Mouse (Mus musculus): ENCODE data around the gene Srp54a. TPM values are rescaled to one million over a fixed set of nuclear protein-coding genes. Genes with fewer than 3 reads are reported as not detected.
"Not testable (repeated sequence)": the region's sequence is repeated elsewhere in the genome, so short reads cannot be mapped to it uniquely, and the experiment has no call there.

The Srp54a gene
- polyA plus RNA-seq, 1 experiment from 2014 or later = 218 TPM

GRCm38 (mm10) chr12:55059812-55060211 is 20.2 kb upstream of the Srp54a start:
- 86% methylated on average over 3 of the region's 3 CpGs for WGBS
- no peak for ATAC-seq (ENCODE audit: low read depth)

DNA sequence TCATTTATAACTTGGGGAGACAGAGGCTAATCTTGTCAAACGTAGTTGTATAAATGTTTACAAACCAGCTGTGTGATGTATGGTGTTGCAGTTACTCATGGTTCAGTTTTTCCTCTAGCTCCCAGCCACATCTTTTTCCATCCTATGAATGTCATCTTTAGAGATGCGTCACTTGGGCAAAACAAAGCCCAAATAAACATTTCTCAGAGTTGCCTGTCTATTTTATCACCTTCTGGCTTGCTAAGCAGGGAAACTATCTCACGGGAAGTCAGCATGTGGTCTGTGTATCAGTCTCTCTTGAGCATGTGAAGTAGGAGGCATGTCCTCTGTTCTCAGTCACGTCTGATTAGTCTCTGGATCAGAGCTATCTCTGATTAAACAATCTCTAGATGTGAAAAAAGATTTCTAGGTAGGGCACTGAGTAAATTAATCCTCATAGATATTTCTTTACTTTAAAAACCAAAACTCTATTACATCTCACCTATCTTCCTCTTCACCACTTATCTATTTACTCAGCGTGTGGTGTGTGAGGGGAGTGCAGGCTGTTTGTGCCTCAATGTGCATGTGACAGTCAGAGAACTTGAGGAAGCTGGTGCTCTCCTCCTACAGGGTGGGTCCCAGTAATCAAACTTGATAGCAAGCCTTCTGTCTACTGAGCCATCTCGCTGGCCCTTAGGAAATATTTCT is 19.7 kb upstream of the Srp54a start:
- H3K4me3 ChIP-seq (ENCODE audit: low read depth, low read length) = no peak overlapping the region
- no peaks in the 10 kb centered on the region for H3K4me1 ChIP-seq (ENCODE audit: control insufficient read depth, insufficient read depth, low read length)
- no peaks in the 10 kb centered on the region for H3K36me3 ChIP-seq (ENCODE audit: control insufficient read depth, insufficient read depth, low read length)
- H3K9me3 ChIP-seq (ENCODE audit: control insufficient read depth, low read length) = no peaks in the 10 kb centered on the region
- H3K9ac ChIP-seq (replicated peaks; ENCODE audit: low read depth, low read length) = no peak overlapping the region
- H3K4me2 ChIP-seq (ENCODE audit: low read depth, low read length) = no peak overlapping the region
- ATAC-seq (ENCODE audit: low read depth) = no peak
- H3K27ac ChIP-seq (ENCODE audit: low read depth, low read length) = no peak overlapping the region
- H3K27me3 ChIP-seq (ENCODE audit: control insufficient read depth, insufficient read depth, low read length) = no peaks in the 10 kb centered on the region
- 84% methylated on average over 6 of the region's 6 CpGs for WGBS

More at GRCm38 (mm10) chr12:55059812-55060211, 20.2 kb upstream of the Srp54a start:
- Histone ChIP-seq H3K27ac (ENCODE audit: low read depth, low read length) (no peak overlapping the region), H3K4me2 (ENCODE audit: low read depth, low read length) (no peak overlapping the region), H3K27me3 (ENCODE audit: control insufficient read depth, insufficient read depth, low read length) (no peaks in the 10 kb centered on the region), H3K4me3 (ENCODE audit: low read depth, low read length) (no peak overlapping the region), H3K4me1 (ENCODE audit: control insufficient read depth, insufficient read depth, low read length) (no peaks in the 10 kb centered on the region), H3K9me3 (ENCODE audit: control insufficient read depth, low read length) (no peaks in the 10 kb centered on the region), H3K36me3 (ENCODE audit: control insufficient read depth, insufficient read depth, low read length) (no peaks in the 10 kb centered on the region), H3K9ac (replicated peaks; ENCODE audit: low read depth, low read length) (no peak overlapping the region)

GRCm38 (mm10) chr12:55061006-55061405 is 19.1 kb upstream of the Srp54a start:
- Histone ChIP-seq H3K4me3 (ENCODE audit: low read depth, low read length) (no peak overlapping the region), H3K9me3 (ENCODE audit: control insufficient read depth, low read length) (no peaks in the 10 kb centered on the region), H3K27ac (ENCODE audit: low read depth, low read length) (no peak overlapping the region), H3K4me2 (ENCODE audit: low read depth, low read length) (no peak overlapping the region), H3K4me1 (ENCODE audit: control insufficient read depth, insufficient read depth, low read length) (no peaks in the 10 kb centered on the region), H3K36me3 (ENCODE audit: control insufficient read depth, insufficient read depth, low read length) (no peaks in the 10 kb centered on the region), H3K9ac (replicated peaks; ENCODE audit: low read depth, low read length) (no peak overlapping the region), H3K27me3 (ENCODE audit: control insufficient read depth, insufficient read depth, low read length) (no peaks in the 10 kb centered on the region)
- ATAC-seq (ENCODE audit: low read depth) = no peak
- WGBS = 75% methylated on average over 10 of the region's 10 CpGs

- no peak for ATAC-seq (ENCODE audit: low read depth)
- Histone ChIP-seq H3K9me3 (ENCODE audit: control insufficient read depth, low read length) (no peaks in the 10 kb centered on the region), H3K27ac (ENCODE audit: low read depth, low read length) (no peak overlapping the region), H3K4me1 (ENCODE audit: control insufficient read depth, insufficient read depth, low read length) (no peaks in the 10 kb centered on the region), H3K27me3 (ENCODE audit: control insufficient read depth, insufficient read depth, low read length) (no peaks in the 10 kb centered on the region), H3K4me2 (ENCODE audit: low read depth, low read length) (no peak overlapping the region), H3K9ac (replicated peaks; ENCODE audit: low read depth, low read length) (no peak overlapping the region), H3K4me3 (ENCODE audit: low read depth, low read length) (no peak overlapping the region), H3K36me3 (ENCODE audit: control insufficient read depth, insufficient read depth, low read length) (no peaks in the 10 kb centered on the region)
- WGBS = 94% methylated on average over 1 of the region's 1 CpGs
Measured at GRCm38 (mm10) chr12:55062141-55062540, 17.9 kb upstream of the Srp54a start.

GRCm38 (mm10) chr12:55072495-55072894 is 7.6 kb upstream of the Srp54a start:
- Histone ChIP-seq H3K9me3 (ENCODE audit: control insufficient read depth, low read length) (no peaks in the 10 kb centered on the region), H3K36me3 (ENCODE audit: control insufficient read depth, insufficient read depth, low read length) (no peaks in the 10 kb centered on the region), H3K4me3 (ENCODE audit: low read depth, low read length) (no peak overlapping the region), H3K9ac (replicated peaks; ENCODE audit: low read depth, low read length) (no peak overlapping the region), H3K4me2 (ENCODE audit: low read depth, low read length) (no peak overlapping the region), H3K27ac (ENCODE audit: low read depth, low read length) (no peak overlapping the region), H3K27me3 (ENCODE audit: control insufficient read depth, insufficient read depth, low read length) (no peaks in the 10 kb centered on the region), H3K4me1 (ENCODE audit: control insufficient read depth, insufficient read depth, low read length) (no peaks in the 10 kb centered on the region)
- WGBS = 65% methylated on average over 4 of the region's 4 CpGs
- no peak for ATAC-seq (ENCODE audit: low read depth)

DNA sequence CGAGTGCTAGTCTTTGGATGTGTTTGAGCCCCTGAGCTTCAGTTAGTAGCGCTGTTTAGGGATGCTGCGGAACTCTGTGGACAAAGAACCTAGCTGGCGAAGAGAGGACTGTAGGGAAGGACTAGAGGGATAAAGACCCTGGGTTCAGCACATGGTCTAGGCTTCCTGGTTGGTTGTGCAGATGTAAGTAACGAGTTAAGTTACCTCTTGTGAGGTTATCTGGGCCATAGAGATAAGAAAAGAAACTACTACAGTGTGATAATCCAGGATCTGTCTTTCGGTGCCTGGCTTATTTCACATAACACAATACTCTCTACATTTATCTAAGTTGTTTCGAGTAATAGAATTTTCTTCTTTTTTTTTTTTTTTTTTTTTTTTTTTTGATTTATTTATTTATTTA is 6.4 kb upstream of the Srp54a start:
- Histone ChIP-seq H3K36me3 (ENCODE audit: control insufficient read depth, insufficient read depth, low read length) (no peaks in the 10 kb centered on the region), H3K4me1 (ENCODE audit: control insufficient read depth, insufficient read depth, low read length) (no peaks in the 10 kb centered on the region), H3K4me2 (ENCODE audit: low read depth, low read length) (no peak overlapping the region), H3K9me3 (ENCODE audit: control insufficient read depth, low read length) (no peaks in the 10 kb centered on the region), H3K4me3 (ENCODE audit: low read depth, low read length) (no peak overlapping the region), H3K27ac (ENCODE audit: low read depth, low read length) (no peak overlapping the region), H3K9ac (replicated peaks; ENCODE audit: low read depth, low read length) (no peak overlapping the region), H3K27me3 (ENCODE audit: control insufficient read depth, insufficient read depth, low read length) (no peaks in the 10 kb centered on the region)
- no peak for ATAC-seq (ENCODE audit: low read depth)
- WGBS = 97% methylated on average over 7 of the region's 7 CpGs

GRCm38 (mm10) chr12:55075296-55075695 is 4.8 kb upstream of the Srp54a start:
- WGBS = 96% methylated on average over 2 of the region's 2 CpGs
- no peak overlapping the region for H3K27ac ChIP-seq (ENCODE audit: low read depth, low read length)
- H3K9ac ChIP-seq (replicated peaks; ENCODE audit: low read depth, low read length) = no peak overlapping the region
- no peak for ATAC-seq (ENCODE audit: low read depth)
- no peaks in the 10 kb centered on the region for H3K36me3 ChIP-seq (ENCODE audit: control insufficient read depth, insufficient read depth, low read length)
- 0 out of 2 replicates have a peak, but pooled peaks cover 2% of the 10 kb centered on the region for H3K4me1 ChIP-seq (ENCODE audit: control insufficient read depth, insufficient read depth, low read length)
- no peak overlapping the region for H3K4me3 ChIP-seq (ENCODE audit: low read depth, low read length)
- no peaks in the 10 kb centered on the region for H3K9me3 ChIP-seq (ENCODE audit: control insufficient read depth, low read length)
- H3K4me2 ChIP-seq (ENCODE audit: low read depth, low read length) = no peak overlapping the region
- no peaks in the 10 kb centered on the region for H3K27me3 ChIP-seq (ENCODE audit: control insufficient read depth, insufficient read depth, low read length)

DNA sequence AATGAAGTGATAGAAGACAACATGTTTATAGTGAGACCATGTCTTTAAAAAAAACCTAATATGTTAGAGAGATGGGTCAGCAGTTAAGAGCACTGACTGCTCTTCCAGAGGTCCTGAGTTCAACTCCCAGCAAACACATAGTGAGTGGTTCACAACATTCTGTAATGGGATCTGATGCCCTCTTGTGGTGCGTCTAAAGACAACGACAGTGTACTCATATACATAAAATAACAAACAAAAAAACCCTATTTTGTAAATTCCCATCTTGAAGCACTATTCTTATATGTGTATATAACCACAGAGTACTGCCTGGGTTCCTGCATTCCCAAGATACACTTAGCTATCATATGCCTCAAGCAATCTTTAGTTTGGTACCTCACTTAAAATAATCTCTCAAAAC is 1.4 kb upstream of the Srp54a start:
- H3K9me3 ChIP-seq (ENCODE audit: control insufficient read depth, low read length); H3K4me3 ChIP-seq (ENCODE audit: low read depth, low read length); H3K4me2 ChIP-seq (ENCODE audit: low read depth, low read length); ATAC-seq (ENCODE audit: low read depth); H3K27me3 ChIP-seq (ENCODE audit: control insufficient read depth, insufficient read depth, low read length); H3K36me3 ChIP-seq (ENCODE audit: control insufficient read depth, insufficient read depth, low read length); H3K27ac ChIP-seq (ENCODE audit: low read depth, low read length); H3K9ac ChIP-seq (replicated peaks; ENCODE audit: low read depth, low read length); H3K4me1 ChIP-seq (ENCODE audit: control insufficient read depth, insufficient read depth, low read length): not testable (repeated sequence)
- WGBS = 55% methylated on average over 2 of the region's 2 CpGs

- not testable (repeated sequence) for H3K9me3 ChIP-seq (ENCODE audit: control insufficient read depth, low read length); H3K27me3 ChIP-seq (ENCODE audit: control insufficient read depth, insufficient read depth, low read length); H3K36me3 ChIP-seq (ENCODE audit: control insufficient read depth, insufficient read depth, low read length); H3K4me1 ChIP-seq (ENCODE audit: control insufficient read depth, insufficient read depth, low read length); ATAC-seq (ENCODE audit: low read depth)
- H3K9ac ChIP-seq (replicated peaks; ENCODE audit: low read depth, low read length) = peak overlapping the region; percentile 47
- WGBS = under 1% methylated on average over 25 of the region's 25 CpGs
- peak overlapping the region; percentile 40 for H3K4me2 ChIP-seq (ENCODE audit: low read depth, low read length)
- peak overlapping the region; percentile 52 for H3K4me3 ChIP-seq (ENCODE audit: low read depth, low read length)
- H3K27ac ChIP-seq (ENCODE audit: low read depth, low read length) = peak overlapping the region; percentile 52; the same call in 1 of the 2 replicates
Measured at GRCm38 (mm10) chr12:55080601-55080942, 510 bp downstream of the Srp54a start.
